ENCODE assay signal across 7 mouse cellular contexts in the genomic region with DNA sequence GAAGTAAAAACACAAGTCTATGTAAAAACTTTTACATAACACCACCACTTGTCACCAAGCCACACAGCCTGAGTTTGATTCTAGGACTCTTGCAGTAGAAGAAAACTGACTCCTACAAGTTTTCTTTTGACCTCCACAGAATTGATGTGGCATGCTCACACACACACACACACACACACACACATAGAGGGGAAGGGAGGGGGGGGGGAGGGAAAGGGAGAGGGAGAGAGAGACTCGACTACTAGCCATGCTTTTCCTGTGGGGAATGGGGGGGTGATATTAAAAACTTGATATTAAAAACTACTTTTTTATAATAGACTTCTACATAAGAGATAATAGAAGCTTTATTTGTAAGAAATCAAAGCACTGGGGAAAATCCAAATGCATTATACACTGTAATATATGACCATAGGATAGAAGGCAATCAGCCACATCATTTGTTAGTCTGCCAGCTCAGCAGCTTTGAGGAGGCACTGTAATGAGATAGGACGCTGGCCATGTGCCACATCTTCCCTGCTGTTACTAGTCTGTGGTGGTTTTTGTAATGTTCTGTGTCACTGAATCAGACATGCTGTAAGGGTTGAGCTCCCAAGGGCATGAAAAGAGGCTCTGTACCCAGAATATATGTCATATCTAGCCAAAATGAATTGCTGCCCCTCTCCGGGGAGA.
A peak's percentile ranks its signal among the peaks of the same experiment; 100 is the strongest.
DNase-seq lines count a peak whose midpoint lies in the region; ATAC-seq lines count a peak whose summit lies in the region.

No protein-coding gene starts in this region.

- no peak for DNase-seq in limb, embryonic 10.5 days (ENCODE audit: low spot score)
- peak; percentile 17 for DNase-seq in cerebellum, adult 11 months
- peak; percentile 11 to 24 for DNase-seq in layer of hippocampus, postnatal 14 days (ENCODE audit: low spot score in 2 of 2)
- DNase-seq in spleen, postnatal 14 days (ENCODE audit: low spot score in 2 of 2): no peak

- no peak overlapping the region for H3K4me3 ChIP-seq in limb, embryonic 13.5 days
- no peak overlapping the region for H3K4me3 ChIP-seq in limb, embryonic 10.5 days
- no peak overlapping the region for H3K4me3 ChIP-seq in embryonic facial prominence, embryonic 15.5 days (replicated peaks)

- 55% methylated on average over 3 of the region's 3 CpGs for WGBS in limb, embryonic 13.5 days
- WGBS in limb, embryonic 10.5 days: 66% methylated on average over 3 of the region's 3 CpGs
- WGBS in embryonic facial prominence, embryonic 15.5 days: 38% methylated on average over 3 of the region's 3 CpGs

- no peaks in the 10 kb centered on the region for H3K36me3 ChIP-seq in limb, embryonic 13.5 days
- no peaks in the 10 kb centered on the region for H3K36me3 ChIP-seq in limb, embryonic 10.5 days
- no peaks in the 10 kb centered on the region for H3K36me3 ChIP-seq in embryonic facial prominence, embryonic 15.5 days

- H3K9me3 ChIP-seq in limb, embryonic 13.5 days: no peaks in the 10 kb centered on the region
- no peaks in the 10 kb centered on the region for H3K9me3 ChIP-seq in limb, embryonic 10.5 days (replicated peaks)
- no peaks in the 10 kb centered on the region for H3K9me3 ChIP-seq in embryonic facial prominence, embryonic 15.5 days (replicated peaks)

- no peaks in the 10 kb centered on the region for H3K4me1 ChIP-seq in limb, embryonic 13.5 days
- no peaks in the 10 kb centered on the region for H3K4me1 ChIP-seq in limb, embryonic 10.5 days
- H3K4me1 ChIP-seq in embryonic facial prominence, embryonic 15.5 days: no peaks in the 10 kb centered on the region

- no peak overlapping the region for H3K4me2 ChIP-seq in limb, embryonic 13.5 days (replicated peaks)
- no peak overlapping the region for H3K4me2 ChIP-seq in embryonic facial prominence, embryonic 15.5 days (replicated peaks)

- peak; percentile 24; the same call in 1 of the 2 replicates for ATAC-seq in limb, embryonic 13.5 days (ENCODE audit: low FRiP score, low read depth)
- ATAC-seq in embryonic facial prominence, embryonic 15.5 days (ENCODE audit: insufficient number of reproducible peaks, low FRiP score, low TSS enrichment, low read depth): peak; percentile 69
- ATAC-seq in megakaryocyte progenitor cell, adult 5-6 weeks (replicated peaks; ENCODE audit: poor library complexity): no peak

- no peaks in the 10 kb centered on the region for H3K27me3 ChIP-seq in limb, embryonic 13.5 days
- no peaks in the 10 kb centered on the region for H3K27me3 ChIP-seq in limb, embryonic 10.5 days (ENCODE audit: low read depth, poor library complexity, severe bottlenecking)
- H3K27me3 ChIP-seq in embryonic facial prominence, embryonic 15.5 days: no peaks in the 10 kb centered on the region

- no peak overlapping the region for H3K9ac ChIP-seq in limb, embryonic 13.5 days
- H3K9ac ChIP-seq in embryonic facial prominence, embryonic 15.5 days: no peak overlapping the region

- no peak overlapping the region for H3K27ac ChIP-seq in limb, embryonic 13.5 days
- no peak overlapping the region for H3K27ac ChIP-seq in limb, embryonic 10.5 days
- H3K27ac ChIP-seq in embryonic facial prominence, embryonic 15.5 days (replicated peaks): no peak overlapping the region

Comparison
In these comparisons a context has a peak if more than half of its experiments do, and no peak if none do; other contexts are left out.
1. DNase-seq: peak in cerebellum, adult 11 months (single experiment) and layer of hippocampus, postnatal 14 days (2 of 2); none in limb, embryonic 10.5 days (single experiment) and spleen, postnatal 14 days (0 of 2).